Mouse (Mus musculus): Measurements from ENCODE around the gene Mmp9. TPM values are rescaled to one million over a fixed set of nuclear protein-coding genes. Genes with fewer than 3 reads are reported as not detected.

Mmp9 gene
- total RNA-seq, 2 experiments from 2014 or later = 2.1 to 2.3 TPM

DNA sequence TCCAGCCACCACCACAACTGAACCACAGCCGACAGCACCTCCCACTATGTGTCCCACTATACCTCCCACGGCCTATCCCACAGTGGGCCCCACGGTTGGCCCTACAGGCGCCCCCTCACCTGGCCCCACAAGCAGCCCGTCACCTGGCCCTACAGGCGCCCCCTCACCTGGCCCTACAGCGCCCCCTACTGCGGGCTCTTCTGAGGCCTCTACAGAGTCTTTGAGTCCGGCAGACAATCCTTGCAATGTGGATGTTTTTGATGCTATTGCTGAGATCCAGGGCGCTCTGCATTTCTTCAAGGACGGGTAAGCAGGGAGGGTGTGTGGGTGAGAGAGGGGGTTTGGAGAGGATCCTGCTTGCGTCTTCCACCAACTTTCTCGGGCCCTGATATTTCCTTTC lies 11.9 kb downstream of the Mmp9 start:
- intact Hi-C loops (cut with DNase I) = no loop called here
- no peak for DNase-seq

DNA sequence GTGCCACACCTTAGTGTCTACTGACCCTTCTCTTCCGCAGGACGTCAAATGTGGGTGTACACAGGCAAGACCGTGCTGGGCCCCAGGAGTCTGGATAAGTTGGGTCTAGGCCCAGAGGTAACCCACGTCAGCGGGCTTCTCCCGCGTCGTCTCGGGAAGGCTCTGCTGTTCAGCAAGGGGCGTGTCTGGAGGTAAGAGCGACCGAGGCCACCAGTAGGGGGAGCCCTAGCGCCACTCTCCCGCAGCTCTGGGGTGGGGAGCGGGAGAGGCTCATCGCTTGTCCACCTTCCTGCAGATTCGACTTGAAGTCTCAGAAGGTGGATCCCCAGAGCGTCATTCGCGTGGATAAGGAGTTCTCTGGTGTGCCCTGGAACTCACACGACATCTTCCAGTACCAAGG lies 12.6 kb downstream of the Mmp9 start:
- intact Hi-C loops (cut with DNase I) = no loop called here
- DNase-seq = peak; percentile 90

DNA sequence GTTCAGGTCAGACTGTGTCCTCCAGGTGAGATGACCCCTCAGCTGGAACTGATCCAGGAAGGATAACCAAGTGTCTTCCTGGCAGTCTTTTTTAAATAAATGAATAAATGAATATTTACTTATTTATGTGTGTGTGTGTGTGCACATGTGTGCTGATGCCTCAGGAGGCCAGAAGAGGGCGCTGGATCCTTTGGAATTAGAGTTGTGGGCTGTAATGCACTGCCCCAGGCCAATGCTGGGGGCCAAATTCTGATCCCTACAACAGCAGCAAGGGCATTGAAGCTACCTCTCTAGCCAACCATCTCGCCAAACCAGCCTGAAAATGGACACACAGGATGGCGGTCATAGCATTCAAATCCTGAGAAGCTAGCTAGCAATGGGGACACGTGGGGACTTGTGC lies 15.1 kb downstream of the Mmp9 start:
- intact Hi-C loops (cut with DNase I) = no loop called here
- no peak for DNase-seq

DNA sequence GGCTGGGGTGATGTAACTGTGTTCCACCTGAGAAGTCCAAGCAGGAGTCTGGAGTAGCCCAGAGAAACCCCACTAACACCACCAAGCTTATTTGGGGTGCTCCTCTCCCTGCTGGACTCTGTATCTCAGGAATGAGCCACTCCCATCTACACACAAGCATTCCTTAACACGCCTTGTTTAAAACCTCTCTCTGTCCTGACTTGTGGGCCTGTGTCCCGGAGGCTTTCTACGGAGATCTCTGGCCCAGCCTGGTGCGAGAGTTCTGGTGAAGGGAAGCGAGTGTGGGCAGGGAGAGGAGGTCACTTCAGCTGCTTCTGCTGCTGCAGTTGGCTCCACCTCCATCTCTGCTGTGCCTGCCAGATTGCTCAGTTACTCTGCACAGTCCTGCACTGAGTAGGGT lies 15.6 kb downstream of the Mmp9 start:
- intact Hi-C loops (cut with DNase I) = no loop called here
- no peak for DNase-seq

DNA sequence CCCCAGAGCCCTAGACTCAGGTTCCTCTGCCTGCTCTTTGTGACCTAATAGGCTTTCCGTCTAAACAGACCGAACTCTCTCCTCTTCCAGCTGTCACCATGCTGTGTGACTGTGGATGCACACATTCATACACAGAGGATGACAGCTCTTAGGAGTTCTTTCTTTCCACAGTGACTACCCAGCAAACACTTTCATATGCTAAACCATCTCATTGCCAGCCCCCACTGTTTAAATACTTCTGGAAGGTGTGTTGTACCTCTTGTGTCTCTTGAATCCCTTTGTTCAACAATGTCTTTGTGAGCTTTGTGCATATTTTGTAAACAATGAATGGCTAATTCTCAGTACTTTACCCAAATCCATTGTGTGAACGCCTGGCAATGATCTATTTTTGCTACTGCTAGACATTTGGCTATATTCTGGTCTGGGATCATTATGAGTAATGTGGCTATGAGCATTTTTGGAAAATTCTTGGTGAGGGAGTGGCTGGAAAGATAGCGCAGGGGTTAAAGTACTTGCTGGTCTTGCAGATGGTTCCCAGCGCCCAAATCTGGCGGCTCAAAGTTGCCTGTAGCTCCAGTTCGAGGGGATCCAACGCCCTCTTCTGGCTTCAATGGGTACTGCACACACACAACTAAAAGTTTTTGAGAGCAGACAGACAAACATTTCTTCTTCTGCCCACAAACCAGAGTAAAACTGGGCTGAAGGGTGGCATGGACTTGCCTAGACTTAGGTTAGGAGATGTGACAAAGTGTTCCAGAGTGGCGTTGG lies 17.2 kb downstream of the Mmp9 start:
- no peak for DNase-seq
- intact Hi-C loops (cut with DNase I) = no loop called here

DNA sequence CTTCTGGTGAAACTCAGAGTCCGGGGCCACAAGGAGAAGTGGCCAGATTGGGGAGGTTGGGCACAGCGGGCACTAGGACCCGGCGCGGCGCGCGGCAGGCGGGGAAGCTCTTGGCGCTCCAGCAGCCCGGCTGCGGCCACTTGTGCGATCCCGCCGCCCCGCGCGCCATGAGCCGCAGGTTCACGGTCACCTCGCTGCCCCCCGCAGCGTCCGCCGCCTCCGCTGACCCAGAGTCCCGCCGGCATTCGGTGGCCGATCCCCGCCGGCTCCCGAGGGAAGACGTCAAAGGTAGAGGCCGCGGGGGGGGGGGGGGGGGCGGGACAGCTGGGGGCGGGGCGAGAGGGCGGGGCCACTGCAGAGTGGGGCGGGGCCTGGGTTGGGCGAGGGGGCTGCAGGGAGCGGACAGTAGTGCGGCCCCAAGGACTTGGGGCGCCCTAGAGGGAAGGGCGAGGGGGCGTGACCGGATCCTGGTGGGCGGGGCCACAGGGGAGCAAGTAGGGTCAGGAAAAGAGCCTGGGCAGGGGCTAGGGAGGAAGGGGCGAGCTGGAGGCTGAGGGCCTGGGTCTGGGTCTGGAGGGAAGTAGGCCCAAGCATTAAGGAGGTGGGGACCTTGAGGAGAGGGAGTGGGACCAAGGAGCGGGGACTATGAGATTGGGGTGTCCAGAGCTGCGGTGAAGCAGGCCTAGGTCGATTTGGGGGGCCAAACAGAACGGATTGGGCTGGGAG lies 20.3 kb downstream of the Mmp9 start, which contains the start of gene Slc12a5:
TSS of gene Slc12a5 (plus strand) at position 87 of the 726 bp plus-strand sequence.
- peak; percentile 73 for DNase-seq
- intact Hi-C loops (cut with DNase I) = no loop called here

DNA sequence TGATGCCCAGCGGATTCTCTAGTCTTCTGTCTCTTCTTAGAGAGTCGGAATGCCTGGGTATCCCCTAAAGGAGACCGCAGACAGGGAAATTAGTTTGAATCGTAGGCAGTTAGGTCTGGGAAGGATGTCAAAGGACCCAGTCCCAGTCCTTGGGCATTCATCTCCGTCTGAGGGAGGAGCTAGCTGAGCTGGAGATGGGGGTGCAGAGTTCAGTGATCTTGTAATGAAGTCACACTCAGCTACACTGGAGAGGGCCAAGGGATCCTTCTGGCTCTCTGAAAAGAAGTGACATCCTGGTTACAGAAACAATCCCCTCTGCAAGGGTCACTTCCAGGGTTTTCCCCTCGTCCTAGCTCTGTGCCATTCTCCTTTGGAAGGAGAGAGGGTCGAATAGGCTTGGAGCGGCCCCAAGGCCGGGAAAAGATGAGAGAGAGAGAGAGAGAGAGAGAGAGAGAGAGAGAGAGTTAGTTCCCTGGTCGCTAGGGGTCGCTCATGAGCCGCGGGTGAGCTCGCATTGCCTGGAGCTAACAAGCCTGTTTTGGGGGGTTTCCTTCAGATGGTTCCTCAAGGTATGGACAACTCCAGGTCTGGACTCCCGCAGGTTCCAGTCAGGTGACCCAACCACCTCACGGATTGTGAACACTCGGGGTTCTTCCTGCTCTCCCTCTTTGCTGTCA lies 21.1 kb downstream of the Mmp9 start:
- peak; percentile 84 for DNase-seq
- intact Hi-C loops (cut with DNase I) = no loop called here

DNA sequence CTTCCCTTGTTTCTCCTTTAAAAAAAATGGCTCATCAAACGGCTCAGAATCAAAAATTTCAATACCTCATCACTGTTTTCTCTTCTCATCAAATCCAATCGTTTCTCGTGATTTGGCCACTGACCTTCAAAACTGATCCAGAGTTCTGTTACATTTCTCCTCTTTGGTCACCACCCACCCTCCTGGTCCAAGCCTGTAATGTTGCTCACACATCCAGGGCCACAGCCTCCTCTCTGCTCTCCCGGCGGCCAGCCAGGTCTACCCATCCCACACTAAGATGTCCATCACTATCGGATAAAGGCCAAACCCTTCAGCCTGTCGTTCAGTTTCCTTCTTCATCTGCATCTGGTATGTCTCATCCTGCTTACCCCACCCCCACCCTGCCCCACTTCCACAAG lies 21.6 kb downstream of the Mmp9 start:
- intact Hi-C loops (cut with DNase I) = no loop called here
- DNase-seq = no peak

DNA sequence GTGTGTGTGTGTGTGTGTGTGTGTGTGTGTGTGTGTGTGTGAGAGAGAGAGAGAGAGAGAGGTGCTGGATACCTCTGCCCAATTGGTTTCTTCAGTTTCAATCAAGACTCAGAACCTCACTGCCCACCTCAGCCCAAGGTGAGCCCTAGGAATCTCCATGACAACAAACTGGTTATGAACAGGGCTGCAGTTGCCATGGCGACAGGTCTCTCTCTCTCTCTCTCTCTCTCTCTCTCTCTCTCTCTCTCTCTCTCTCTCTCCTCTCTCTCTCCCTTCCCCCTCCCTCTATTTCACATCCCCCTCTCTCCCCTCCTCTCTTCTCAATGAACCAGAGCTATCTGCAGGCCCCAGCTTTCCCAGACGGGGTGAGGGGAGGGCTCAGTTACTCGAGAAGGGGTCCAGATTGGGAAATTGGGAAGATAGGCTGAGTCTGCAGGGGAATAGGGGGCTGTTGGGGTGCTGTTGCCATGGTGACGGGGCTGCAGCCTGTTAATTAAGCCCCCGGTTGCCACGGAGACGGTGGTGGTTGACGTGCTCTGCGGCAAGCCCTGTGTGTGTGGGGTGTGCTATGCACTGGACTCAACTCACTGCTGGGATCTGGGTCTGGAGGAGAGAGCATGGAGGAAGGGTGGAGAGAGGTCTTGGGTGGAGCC lies 23.8 kb downstream of the Mmp9 start:
- intact Hi-C loops (cut with DNase I) = no loop called here
- DNase-seq = peak; percentile 67

DNA sequence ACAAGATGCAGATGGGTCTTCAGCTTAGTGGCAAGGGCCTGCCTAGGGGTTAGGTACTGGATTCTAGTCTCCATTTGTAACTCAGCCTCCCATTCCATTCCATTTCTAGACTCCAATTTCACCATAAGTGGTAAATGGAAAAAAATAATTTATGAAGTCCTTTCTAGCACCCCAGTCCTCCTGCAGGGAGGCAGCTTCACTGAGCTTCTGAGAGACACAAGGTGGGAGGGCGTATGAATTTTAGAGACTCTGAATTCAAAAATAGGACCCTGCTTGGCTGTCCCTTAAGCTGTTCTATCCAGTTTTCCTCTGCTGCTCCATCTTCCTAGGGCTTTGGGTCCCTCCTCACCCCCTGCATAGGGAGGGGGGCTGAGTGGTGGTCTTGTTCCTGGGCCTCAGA lies 24.4 kb downstream of the Mmp9 start:
- intact Hi-C loops (cut with DNase I) = no loop called here
- no peak for DNase-seq

DNA sequence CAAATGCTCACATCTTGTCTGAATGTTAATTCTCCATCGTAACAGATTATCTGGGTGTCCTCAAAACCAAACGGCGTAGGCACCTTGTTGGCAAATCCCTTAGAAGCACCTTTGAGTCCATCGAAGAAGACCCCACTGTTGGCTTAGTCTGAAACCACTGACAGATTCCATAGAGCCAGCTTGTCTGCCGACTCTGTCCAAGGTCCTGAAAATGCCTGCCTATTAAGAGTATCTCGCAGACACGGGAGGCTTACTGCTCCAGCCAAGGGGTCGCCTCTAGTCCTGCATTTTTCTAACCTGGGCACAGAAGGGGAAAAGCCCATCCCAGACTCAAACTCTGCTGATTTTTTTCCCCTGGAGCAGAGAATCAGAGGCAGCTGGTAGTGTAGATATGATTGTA lies 25.8 kb downstream of the Mmp9 start:
- intact Hi-C loops (cut with DNase I) = no loop called here
- no peak for DNase-seq

DNA sequence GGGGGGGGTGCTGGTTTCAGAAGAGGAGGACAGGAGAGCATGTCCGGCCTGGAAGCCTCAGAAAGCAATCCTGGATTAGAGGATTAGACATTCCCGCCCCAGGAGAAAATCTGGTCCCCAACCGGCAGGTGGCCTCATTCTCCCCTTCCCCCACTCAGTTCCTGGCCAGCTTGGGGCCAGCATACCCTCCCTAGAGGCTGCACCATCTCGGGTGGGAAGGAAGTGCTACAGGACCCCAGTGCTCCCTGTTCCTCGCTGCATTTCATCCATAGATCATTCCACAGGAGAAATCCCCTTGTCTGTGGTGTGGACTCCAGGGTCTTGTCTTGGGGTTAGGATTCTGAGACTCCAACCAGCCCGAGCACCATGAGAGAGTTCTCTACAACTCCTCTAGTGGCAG lies 26.6 kb downstream of the Mmp9 start:
- no peak for DNase-seq
- intact Hi-C loops (cut with DNase I) = no loop called here

DNA sequence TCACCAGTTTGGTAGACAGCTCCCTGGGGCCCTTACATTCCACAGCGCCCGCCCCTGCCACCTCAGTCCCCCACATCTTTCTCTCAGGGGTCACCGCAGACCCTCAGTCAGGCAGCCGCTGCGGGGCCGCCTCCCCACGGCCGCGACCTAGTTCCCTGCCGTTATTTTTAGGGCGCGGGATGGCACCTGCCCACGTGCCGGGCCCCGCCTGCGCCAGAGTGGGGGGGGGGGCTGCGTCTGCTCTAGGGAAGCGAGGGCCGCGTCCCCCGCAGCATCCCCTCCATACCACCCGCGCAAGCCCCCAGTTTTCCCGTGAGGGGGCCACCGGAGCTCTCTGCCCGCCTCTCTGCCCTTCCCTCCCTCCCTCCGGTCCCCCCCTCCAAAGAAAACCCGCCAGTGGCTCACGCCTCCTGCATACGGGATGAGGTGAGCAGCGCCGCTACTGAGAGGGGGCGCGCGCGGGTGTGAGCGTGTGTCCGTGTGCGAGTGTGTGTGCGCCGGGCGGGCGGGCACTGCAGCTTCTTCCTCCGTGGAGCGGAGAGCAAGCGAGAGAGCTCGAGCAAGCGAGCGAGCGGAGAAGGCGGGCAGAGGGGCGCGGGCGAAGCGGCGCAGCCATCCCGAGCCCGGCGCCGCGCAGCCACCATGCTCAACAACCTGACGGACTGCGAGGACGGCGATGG lies 27.3 kb downstream of the Mmp9 start:
- intact Hi-C loops (cut with DNase I) = no loop called here
- DNase-seq = peak; percentile 59

DNA sequence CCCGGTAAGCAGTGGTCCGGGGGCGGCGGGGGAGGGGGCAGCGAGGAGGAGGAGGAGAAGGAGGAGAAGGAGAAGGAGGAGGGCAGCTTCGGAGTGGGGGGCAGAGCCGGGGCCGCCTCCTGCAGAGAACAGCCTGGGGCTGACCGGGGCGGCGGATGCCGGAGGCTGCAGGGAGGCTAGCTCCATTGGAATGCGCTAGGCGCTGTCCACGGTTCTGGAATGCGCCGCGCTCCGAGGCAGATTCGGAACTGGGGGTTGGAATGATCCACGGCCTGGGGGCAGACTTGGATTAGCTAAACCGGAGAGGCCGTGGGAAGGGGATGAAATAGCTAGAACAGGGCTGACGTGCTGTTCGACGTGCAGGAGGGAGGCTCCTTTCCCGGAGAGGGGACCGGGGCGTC lies 27.9 kb downstream of the Mmp9 start:
- peak; percentile 46 for DNase-seq
- intact Hi-C loops (cut with DNase I) = no loop called here

DNA sequence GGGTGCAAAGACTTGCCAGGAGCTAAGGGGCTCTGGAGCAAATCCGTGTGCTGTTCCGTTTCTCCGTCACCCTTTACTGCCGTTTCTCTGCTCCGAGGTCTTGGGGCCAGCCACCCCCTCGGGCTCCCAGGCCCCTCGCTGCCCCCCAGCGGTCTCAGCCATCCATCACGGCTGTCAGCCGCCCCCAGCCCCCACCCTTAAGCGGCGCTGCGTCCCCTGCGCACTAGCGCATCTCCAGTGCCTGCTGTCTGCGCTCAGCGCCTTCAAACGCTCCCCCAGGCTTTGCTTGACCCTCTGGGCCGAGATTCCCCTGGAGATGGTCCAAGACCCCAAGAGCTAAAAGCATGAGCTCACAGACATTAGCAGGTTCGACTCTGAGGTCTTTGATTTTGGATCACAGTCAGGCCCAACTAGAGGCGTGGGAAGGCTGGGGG lies 28.8 kb downstream of the Mmp9 start:
- no peak for DNase-seq
- intact Hi-C loops (cut with DNase I) = no loop called here

DNA sequence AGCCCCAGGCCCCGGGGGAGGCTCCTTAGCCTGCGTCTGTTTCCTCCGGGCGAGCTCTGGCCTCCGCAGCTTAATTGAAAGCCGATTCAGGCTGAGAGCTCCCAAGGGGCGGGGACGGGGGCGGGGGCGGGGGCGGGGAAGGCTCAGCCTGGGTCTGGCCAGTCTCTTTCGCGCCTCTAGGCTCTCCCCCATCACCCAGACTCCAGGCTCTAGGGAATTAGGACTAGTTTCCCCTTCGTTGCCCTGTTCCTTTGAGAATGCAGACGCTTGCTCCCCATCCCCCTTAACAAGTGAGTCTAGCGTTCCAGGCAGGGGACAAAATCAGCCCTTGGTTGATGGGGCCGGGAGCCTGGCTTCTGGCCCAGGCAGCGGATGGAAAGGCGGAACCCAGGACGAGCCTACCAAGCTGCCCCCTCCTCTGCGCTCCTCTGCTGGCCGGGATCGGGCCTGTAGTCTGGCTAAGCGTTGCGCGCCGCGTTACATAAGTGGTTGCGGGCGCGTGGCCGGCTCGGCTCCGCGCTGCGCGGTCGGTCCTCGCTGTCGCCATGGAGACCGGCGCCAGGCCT lies 30.1 kb downstream of the Mmp9 start:
- DNase-seq = peak; percentile 76
- intact Hi-C loops (cut with DNase I) = no loop called here

DNA sequence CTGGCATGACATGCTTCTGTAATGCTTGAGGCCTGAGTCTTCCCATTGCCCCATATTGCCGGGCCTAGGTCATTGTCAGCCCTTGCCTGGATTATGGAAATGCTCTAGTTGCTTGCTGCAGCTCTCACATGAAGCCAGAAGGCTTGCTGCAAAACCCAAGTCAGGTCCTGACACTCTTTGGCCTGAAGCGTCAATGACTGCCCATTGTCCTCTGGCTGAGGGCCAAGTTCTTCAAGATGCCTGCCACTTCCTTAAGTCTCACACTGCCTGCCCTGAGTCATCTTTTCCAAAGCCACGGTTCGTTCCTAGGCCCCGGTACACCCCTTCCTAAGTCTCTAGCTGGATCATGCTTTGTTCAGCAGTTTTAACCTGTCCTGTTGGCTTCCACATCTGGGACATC lies 32.1 kb downstream of the Mmp9 start:
- intact Hi-C loops (cut with DNase I) = no loop called here
- no peak for DNase-seq

DNA sequence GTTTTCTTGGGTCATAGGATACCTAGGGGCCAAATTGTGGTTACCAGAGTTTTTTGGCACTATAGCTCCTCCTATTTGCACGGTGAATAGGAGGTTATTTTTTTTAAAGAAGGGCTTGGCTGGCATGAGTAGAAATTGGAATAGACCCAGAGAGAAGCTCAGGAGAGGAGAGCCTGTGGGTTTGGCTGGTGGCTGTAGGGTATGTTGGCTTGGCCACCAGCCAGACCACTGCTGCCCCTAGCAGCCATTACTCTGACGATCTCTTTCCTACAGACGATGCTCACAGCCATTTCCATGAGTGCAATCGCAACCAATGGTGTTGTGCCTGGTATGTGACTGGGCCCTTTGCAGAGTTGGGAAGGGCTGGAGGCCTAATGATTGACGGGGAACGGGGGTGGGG lies 35.0 kb downstream of the Mmp9 start:
- peak; percentile 70 for DNase-seq
- intact Hi-C loops (cut with DNase I) = no loop called here

DNA sequence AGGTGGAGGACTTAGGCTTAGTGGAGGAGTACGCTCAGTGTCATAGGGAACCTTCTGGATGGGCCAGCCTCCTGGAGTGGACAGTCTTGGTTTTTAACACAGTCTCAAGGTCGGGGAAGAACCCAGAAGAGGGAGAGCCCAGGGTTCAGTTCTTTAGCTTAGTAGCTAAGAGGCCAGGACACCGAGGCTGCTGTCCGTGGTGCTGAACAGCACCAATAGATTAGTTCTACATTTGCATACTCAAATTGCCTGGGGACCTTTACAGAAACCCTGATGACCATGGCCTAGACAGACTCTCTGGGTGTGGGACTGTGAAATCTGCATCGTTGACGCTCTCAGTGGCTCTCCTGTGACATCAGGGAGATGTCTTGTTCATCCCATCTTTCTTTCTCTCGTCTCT lies 39.2 kb downstream of the Mmp9 start:
- peak; percentile 35 for DNase-seq
- intact Hi-C loops (cut with DNase I) = no loop called here

DNA sequence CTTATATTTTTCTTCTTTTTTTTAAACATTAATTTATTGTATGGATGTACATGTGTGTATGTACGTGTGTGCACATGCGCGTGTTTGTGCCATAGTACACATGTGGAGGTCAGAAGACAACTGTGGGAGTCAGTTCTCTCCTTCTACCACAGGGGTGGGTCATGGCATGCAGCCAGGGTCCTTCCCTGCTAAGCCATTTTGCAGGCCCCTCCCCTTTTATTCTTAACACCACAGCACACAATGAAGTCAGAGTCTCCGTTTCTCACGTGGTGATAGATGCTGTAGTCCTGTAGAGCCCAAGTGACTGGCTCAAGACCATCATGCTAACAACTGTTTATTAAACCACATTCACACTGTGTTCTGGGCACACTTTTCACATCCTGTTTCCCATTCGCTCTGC lies 45.4 kb downstream of the Mmp9 start:
- intact Hi-C loops (cut with DNase I) = no loop called here

More for the DNA sequence above, 45.4 kb downstream of the Mmp9 start:
- no peak for DNase-seq

Measured in left cerebral cortex, postnatal 4 days (tissue).